Mouse (Mus musculus): ENCODE results near the gene Lamb3. TPM values are rescaled to one million over a fixed set of nuclear protein-coding genes. Genes with fewer than 3 reads are reported as not detected.
A peak's percentile ranks its signal among the peaks of the same experiment; 100 is the strongest.

The Lamb3 gene
- polyA plus RNA-seq (2015; fragmentation: Nextera tagmentation; extraction: Ambion mirVana), result 0.41 and 1.2 TPM in 2 replicates

DNA sequence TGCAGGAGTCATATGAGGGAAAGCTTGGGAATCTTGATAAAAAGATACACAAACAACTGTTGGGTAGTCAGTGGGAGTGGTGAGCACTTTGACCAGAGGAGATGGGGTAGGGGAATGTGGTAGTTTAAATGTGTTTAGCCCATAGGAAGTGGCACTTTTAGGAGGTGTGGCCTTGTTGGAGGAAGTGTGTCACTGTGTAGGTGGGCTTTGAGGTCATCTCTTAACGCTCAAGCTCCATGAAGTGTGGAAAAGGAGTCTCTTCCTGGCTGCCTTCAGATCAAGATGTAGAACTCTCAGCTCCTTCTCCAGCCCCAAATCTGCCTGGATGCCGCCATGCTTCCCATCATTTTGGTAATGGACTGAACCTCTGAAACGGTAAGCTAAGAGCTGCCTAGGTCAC is at the start of gene Lamb3:
Gene Lamb3 (plus strand): TSS at position 197 of the 400 bp plus-strand sequence.
- H3K4me3 ChIP-seq (ENCODE audit: low read depth, low read length), result no peak within 1 kb of the TSS
- H3K36me3 ChIP-seq (ENCODE audit: control insufficient read depth, insufficient read depth), result no peaks in the 10 kb centered on the region
- H3K4me1 ChIP-seq (ENCODE audit: control insufficient read depth, low read depth, low read length), result no peaks in the 10 kb centered on the region
- no peak within 1 kb of the TSS for H3K27ac ChIP-seq (ENCODE audit: low read length)
- H3K9me3 ChIP-seq (replicated peaks; ENCODE audit: control insufficient read depth, low read length), result no peaks in the 10 kb centered on the region
- ATAC-seq (ENCODE audit: low read depth), result no peak
- no peak within 1 kb of the TSS for H3K4me2 ChIP-seq (ENCODE audit: low read depth, low read length)
- WGBS (ENCODE audit: insufficient replicate concordance), result 63% methylated on average over 3 of the region's 3 CpGs
- no peaks in the 10 kb centered on the region for H3K27me3 ChIP-seq (ENCODE audit: control insufficient read depth, insufficient read depth, low read depth, low read length)
- no peak within 1 kb of the TSS for H3K9ac ChIP-seq (ENCODE audit: low read depth, low read length)

DNA sequence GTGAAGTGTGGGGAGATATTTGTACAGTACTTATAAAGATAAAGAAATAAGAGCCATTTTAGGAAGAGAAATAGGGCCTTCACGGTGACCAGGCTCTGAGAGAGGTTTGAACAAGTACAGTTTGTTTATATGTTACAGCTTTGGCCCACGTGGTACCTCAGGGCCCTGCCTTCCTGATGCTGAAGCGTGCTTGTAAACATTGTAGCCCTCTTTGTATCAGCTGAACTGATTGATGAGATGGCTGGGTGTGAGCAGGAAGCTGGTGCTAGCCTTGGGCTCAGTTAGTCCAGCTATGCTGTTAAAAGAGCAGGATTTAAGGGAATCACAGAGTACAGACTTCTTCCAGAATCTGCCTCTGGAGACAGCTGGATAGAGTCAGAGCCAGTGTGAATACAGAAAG is 48.3 kb upstream of the Lamb3 start:
- no peak overlapping the region for H3K9ac ChIP-seq (ENCODE audit: low read depth, low read length)
- no peaks in the 10 kb centered on the region for H3K9me3 ChIP-seq (replicated peaks; ENCODE audit: control insufficient read depth, low read length)
- WGBS (ENCODE audit: insufficient replicate concordance), result 36% methylated on average over 3 of the region's 3 CpGs
- H3K27me3 ChIP-seq (ENCODE audit: control insufficient read depth, insufficient read depth, low read depth, low read length), result peaks cover under 1% of the 10 kb centered on the region
- H3K36me3 ChIP-seq (ENCODE audit: control insufficient read depth, insufficient read depth), result no peaks in the 10 kb centered on the region
- H3K4me1 ChIP-seq (ENCODE audit: control insufficient read depth, low read depth, low read length), result peaks cover 12% of the 10 kb centered on the region
- H3K4me3 ChIP-seq (ENCODE audit: low read depth, low read length), result no peak overlapping the region
- no peak for ATAC-seq (ENCODE audit: low read depth)
- no peak overlapping the region for H3K27ac ChIP-seq (ENCODE audit: low read length)
- H3K4me2 ChIP-seq (ENCODE audit: low read depth, low read length), result no peak overlapping the region

DNA sequence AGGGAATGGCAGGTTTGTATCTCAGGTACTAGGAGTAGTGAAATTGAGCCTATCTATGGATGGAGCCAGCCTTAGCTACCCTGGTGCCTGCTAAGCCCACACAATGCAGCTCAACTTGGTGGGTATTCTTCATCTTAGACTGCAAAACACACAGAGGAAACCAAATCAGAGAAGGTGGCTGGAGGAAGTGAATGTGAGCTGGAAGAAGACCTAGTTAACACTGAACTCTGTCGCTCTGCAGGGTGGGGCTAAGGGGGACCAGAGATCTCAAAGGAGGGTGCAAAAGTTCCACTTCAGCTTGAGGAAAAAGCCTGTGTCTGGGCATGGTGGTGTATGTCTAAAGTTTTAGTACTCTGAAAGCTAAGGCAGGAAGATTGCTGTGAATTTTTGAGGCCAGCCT is 47.9 kb upstream of the Lamb3 start:
- Histone ChIP-seq H3K4me1 (ENCODE audit: control insufficient read depth, low read depth, low read length) (peaks cover 12% of the 10 kb centered on the region), H3K4me2 (ENCODE audit: low read depth, low read length) (peak overlapping the region; percentile 49; the same call in 1 of the 2 replicates), H3K36me3 (ENCODE audit: control insufficient read depth, insufficient read depth) (no peaks in the 10 kb centered on the region), H3K27me3 (ENCODE audit: control insufficient read depth, insufficient read depth, low read depth, low read length) (no peaks in the 10 kb centered on the region), H3K9me3 (replicated peaks; ENCODE audit: control insufficient read depth, low read length) (no peaks in the 10 kb centered on the region), H3K27ac (ENCODE audit: low read length) (no peak overlapping the region), H3K9ac (ENCODE audit: low read depth, low read length) (no peak overlapping the region), H3K4me3 (ENCODE audit: low read depth, low read length) (no peak overlapping the region)
- no peak for ATAC-seq (ENCODE audit: low read depth)
- WGBS (ENCODE audit: insufficient replicate concordance), result 25% methylated on average over 1 of the region's 1 CpGs

DNA sequence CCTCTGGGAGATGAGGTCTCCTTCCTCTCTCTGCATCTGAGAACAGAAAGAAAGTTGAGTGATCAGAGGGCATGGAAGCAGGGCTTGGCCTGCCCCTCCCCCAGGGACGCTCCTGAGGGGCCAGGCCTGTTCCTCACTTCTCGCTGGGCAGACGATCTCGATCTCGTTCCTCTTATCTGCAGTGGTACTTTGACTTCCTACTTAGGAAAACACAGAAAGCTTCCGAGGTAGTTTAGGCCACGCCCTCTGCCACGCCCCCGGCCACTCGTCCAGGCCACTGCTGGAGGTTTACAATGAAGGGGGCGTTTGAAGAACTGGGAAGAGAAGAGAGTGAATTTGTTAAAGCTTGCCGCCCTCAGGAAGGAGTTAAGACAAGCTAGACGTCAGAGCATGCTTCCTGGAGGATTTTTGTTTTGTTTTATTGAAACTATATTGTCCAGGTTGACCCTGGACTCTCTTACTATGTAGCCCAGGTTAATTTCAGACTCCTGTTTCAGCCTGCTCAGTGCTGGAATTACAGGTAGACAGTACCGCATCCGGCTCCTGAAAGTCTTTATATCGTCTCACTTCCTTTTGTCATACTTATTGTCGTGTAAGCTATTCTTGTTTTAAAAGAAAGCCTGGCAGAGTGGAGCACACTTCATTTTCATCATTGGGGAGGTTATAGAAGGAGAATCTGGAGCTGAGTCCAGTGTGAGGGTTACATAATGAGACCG is 47.0 kb upstream of the Lamb3 start:
- Histone ChIP-seq H3K9ac (ENCODE audit: low read depth, low read length) (peak overlapping the region; percentile 26; the same call in 1 of the 2 replicates), H3K36me3 (ENCODE audit: control insufficient read depth, insufficient read depth) (no peaks in the 10 kb centered on the region), H3K9me3 (replicated peaks; ENCODE audit: control insufficient read depth, low read length) (no peaks in the 10 kb centered on the region), H3K27me3 (ENCODE audit: control insufficient read depth, insufficient read depth, low read depth, low read length) (no peaks in the 10 kb centered on the region), H3K4me2 (ENCODE audit: low read depth, low read length) (peak overlapping the region; percentile 49), H3K4me3 (ENCODE audit: low read depth, low read length) (peak overlapping the region; percentile 29), H3K27ac (ENCODE audit: low read length) (no peak overlapping the region), H3K4me1 (ENCODE audit: control insufficient read depth, low read depth, low read length) (peaks cover 12% of the 10 kb centered on the region)
- ATAC-seq (ENCODE audit: low read depth), result peak; percentile 59
- 10% methylated on average over 18 of the region's 18 CpGs for WGBS (ENCODE audit: insufficient replicate concordance)

DNA sequence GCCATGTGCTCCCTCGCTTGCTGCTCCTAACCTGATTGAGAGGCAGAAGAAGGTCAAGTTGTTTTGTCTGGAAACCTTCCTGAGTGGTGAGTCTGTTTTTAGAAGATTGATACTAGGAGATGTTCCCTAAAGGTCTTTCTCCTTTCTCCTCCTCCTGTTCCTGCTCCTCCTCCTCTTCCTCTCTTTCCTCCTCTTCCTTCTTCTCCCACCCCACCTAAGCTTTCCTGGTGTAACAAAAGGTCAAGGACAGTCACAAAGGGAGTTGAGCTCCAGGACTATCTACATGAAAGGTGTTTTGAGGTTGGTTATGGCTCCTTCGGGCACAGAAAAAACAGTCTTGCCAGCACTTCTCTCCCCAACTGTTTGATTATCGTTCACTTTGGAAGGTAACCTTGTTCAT is 39.8 kb upstream of the Lamb3 start, which contains the start of gene A130010J15Rik:
Gene A130010J15Rik (plus strand): TSS at position 301 of the 400 bp plus-strand sequence.
- Histone ChIP-seq H3K4me3 (ENCODE audit: low read depth, low read length) (no peak within 1 kb of the TSS), H3K4me1 (ENCODE audit: control insufficient read depth, low read depth, low read length) (peaks cover 8% of the 10 kb centered on the region), H3K27ac (ENCODE audit: low read length) (no peak within 1 kb of the TSS), H3K4me2 (ENCODE audit: low read depth, low read length) (no peak within 1 kb of the TSS), H3K9me3 (replicated peaks; ENCODE audit: control insufficient read depth, low read length) (no peaks in the 10 kb centered on the region), H3K36me3 (ENCODE audit: control insufficient read depth, insufficient read depth) (no peaks in the 10 kb centered on the region), H3K27me3 (ENCODE audit: control insufficient read depth, insufficient read depth, low read depth, low read length) (no peaks in the 10 kb centered on the region), H3K9ac (ENCODE audit: low read depth, low read length) (no peak within 1 kb of the TSS)
- WGBS (ENCODE audit: insufficient replicate concordance), result 76% methylated on average over 3 of the region's 3 CpGs
- ATAC-seq (ENCODE audit: low read depth), result no peak

DNA sequence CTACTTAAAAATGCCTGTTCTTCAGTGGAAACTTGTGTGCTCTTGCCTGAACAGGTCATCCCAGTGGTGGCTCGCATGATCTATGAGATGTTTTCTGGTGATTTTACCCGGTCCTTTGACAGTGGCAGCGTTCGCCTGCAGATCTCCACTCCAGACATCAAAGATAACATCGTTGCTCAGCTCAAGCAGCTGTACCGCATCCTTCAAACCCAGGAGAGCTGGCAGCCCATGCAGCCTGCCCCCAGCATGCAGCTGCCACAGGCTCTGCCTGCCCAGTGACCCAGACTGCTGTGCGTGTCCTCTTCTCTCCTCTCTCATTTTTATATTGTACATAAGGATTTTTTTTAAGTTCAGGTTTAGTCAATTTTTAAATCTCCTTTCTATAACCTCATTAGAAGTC is 38.3 kb upstream of the Lamb3 start:
- peaks cover 13% of the 10 kb centered on the region for H3K4me1 ChIP-seq (ENCODE audit: control insufficient read depth, low read depth, low read length)
- WGBS (ENCODE audit: insufficient replicate concordance), result 77% methylated on average over 7 of the region's 7 CpGs

GRCm38 (mm10) chr1:193169856-193170255 is 37.6 kb upstream of the Lamb3 start:
- Histone ChIP-seq H3K4me3 (ENCODE audit: low read depth, low read length) (no peak overlapping the region), H3K4me2 (ENCODE audit: low read depth, low read length) (no peak overlapping the region), H3K9ac (ENCODE audit: low read depth, low read length) (no peak overlapping the region), H3K4me1 (ENCODE audit: control insufficient read depth, low read depth, low read length) (peaks cover 19% of the 10 kb centered on the region), H3K27me3 (ENCODE audit: control insufficient read depth, insufficient read depth, low read depth, low read length) (no peaks in the 10 kb centered on the region), H3K9me3 (replicated peaks; ENCODE audit: control insufficient read depth, low read length) (no peaks in the 10 kb centered on the region), H3K27ac (ENCODE audit: low read length) (no peak overlapping the region), H3K36me3 (ENCODE audit: control insufficient read depth, insufficient read depth) (no peaks in the 10 kb centered on the region)
- no peak for ATAC-seq (ENCODE audit: low read depth)
- 43% methylated on average over 2 of the region's 2 CpGs for WGBS (ENCODE audit: insufficient replicate concordance)

More for the DNA sequence above, 38.3 kb upstream of the Lamb3 start:
- no peaks in the 10 kb centered on the region for H3K9me3 ChIP-seq (replicated peaks; ENCODE audit: control insufficient read depth, low read length)
- no peak overlapping the region for H3K4me3 ChIP-seq (ENCODE audit: low read depth, low read length)
- H3K4me2 ChIP-seq (ENCODE audit: low read depth, low read length), result no peak overlapping the region
- H3K27ac ChIP-seq (ENCODE audit: low read length), result no peak overlapping the region
- no peaks in the 10 kb centered on the region for H3K27me3 ChIP-seq (ENCODE audit: control insufficient read depth, insufficient read depth, low read depth, low read length)
- no peak overlapping the region for H3K9ac ChIP-seq (ENCODE audit: low read depth, low read length)
- H3K36me3 ChIP-seq (ENCODE audit: control insufficient read depth, insufficient read depth), result no peaks in the 10 kb centered on the region
- no peak for ATAC-seq (ENCODE audit: low read depth)

DNA sequence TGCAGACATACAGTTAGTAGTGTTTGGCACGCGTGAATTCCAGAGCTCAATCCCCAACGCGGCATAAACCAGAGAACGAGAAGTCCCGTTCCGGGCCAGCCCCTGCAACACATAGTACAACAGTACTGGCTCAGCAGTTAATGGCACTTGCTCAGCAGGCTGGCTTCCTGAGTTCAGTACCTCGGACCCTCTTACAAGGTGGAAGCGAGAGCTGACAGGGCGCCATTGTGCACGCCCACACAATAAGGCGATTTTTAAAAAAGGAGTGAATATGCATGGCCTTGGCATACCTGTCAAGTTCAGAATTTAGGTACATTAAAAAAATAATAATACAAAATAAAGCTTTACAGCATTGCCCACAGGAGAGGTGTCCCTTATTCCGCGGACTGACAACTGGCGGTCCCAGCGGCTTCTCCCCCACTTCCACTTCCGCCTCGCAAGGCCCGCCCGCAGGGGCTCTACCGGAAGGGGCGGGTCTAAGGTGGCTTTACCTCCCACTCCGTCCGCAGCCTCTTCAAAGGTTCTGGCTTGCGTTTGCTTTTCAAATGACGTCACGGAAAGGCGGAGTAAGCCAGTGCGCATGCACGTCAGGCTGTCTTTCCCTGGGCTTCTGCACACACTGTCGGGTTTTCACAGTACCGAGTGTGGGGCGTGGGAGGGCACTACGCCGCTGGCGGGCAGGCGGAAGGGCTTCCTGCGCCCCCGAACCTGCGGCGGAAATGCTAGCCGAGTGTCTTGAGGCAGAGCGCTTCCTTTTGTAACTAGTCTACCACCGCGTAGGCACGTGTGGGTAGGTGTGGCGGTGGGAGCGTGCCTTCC is 34.3 kb upstream of the Lamb3 start:
- peak overlapping the region; percentile 81 for H3K27ac ChIP-seq (ENCODE audit: low read length)
- peak; percentile 98 for ATAC-seq (ENCODE audit: low read depth)
- peak overlapping the region; percentile 81 for H3K9ac ChIP-seq (ENCODE audit: low read depth, low read length)
- peaks cover 24% of the 10 kb centered on the region for H3K4me1 ChIP-seq (ENCODE audit: control insufficient read depth, low read depth, low read length)
- peak overlapping the region; percentile 79 for H3K4me2 ChIP-seq (ENCODE audit: low read depth, low read length)
- H3K27me3 ChIP-seq (ENCODE audit: control insufficient read depth, insufficient read depth, low read depth, low read length), result no peaks in the 10 kb centered on the region
- H3K36me3 ChIP-seq (ENCODE audit: control insufficient read depth, insufficient read depth), result no peaks in the 10 kb centered on the region
- WGBS (ENCODE audit: insufficient replicate concordance), result under 1% methylated on average over 48 of the region's 48 CpGs
- H3K4me3 ChIP-seq (ENCODE audit: low read depth, low read length), result peak overlapping the region; percentile 81
- no peaks in the 10 kb centered on the region for H3K9me3 ChIP-seq (replicated peaks; ENCODE audit: control insufficient read depth, low read length)

DNA sequence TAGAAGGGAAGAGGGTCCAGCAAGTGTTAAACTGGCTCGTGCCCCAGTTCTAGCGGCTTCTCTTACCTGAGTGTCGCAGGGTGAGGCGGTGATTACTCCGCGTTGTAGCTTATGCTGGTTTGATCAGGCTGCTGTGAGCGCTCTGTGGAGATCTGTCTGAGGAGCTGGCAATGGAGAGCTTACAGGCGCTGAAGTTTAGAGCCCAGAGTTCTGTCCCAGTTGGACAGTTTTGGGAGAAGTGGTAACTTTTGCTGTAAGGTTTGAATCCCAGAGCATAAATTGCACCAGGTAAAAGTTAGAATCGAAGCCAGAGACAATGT is 33.7 kb upstream of the Lamb3 start:
- H3K4me3 ChIP-seq (ENCODE audit: low read depth, low read length), result peak overlapping the region; percentile 81

More for the DNA sequence above, 33.7 kb upstream of the Lamb3 start:
- WGBS (ENCODE audit: insufficient replicate concordance), result 12% methylated on average over 9 of the region's 9 CpGs
- Histone ChIP-seq H3K27ac (ENCODE audit: low read length) (peak overlapping the region; percentile 81), H3K9me3 (replicated peaks; ENCODE audit: control insufficient read depth, low read length) (no peaks in the 10 kb centered on the region), H3K27me3 (ENCODE audit: control insufficient read depth, insufficient read depth, low read depth, low read length) (no peaks in the 10 kb centered on the region), H3K4me2 (ENCODE audit: low read depth, low read length) (peak overlapping the region; percentile 79), H3K4me1 (ENCODE audit: control insufficient read depth, low read depth, low read length) (peaks cover 24% of the 10 kb centered on the region), H3K36me3 (ENCODE audit: control insufficient read depth, insufficient read depth) (no peaks in the 10 kb centered on the region), H3K9ac (ENCODE audit: low read depth, low read length) (peak overlapping the region; percentile 73)
- no peak for ATAC-seq (ENCODE audit: low read depth)

All from liver, embryonic 16.5 days (tissue).